Mouse (Mus musculus) lung, embryonic 16.5 days (tissue): Measurements from ENCODE around the gene Hgd. TPM values are rescaled to one million over a fixed set of nuclear protein-coding genes. Genes with fewer than 3 reads are reported as not detected.
"Not testable (repeated sequence)": the region's sequence is repeated elsewhere in the genome, so short reads cannot be mapped to it uniquely, and the experiment has no call there.

Experiments
- ATAC-seq: fragments of 200-750 bp; cut with Nextera tagmentation; 2 replicates; pipeline ENCODE4 v1.8.0; 2017; ENCODE audit warnings: low read depth, mild to moderate bottlenecking, moderate library complexity
- H3K27ac ChIP-seq: fragments of 300-500 bp; sonication (generic); 2 replicates; pipeline ENCODE4 v1.5.1; 2014; ENCODE audit warnings: mild to moderate bottlenecking, control low read depth, low read length
- H3K27me3 ChIP-seq: fragments of 300-500 bp; sonication (generic); 2 replicates; pipeline ENCODE4 v1.6.1; 2014; ENCODE audit warnings: low read depth, low read length, mixed read lengths; ENCODE audit not compliant: control insufficient read depth, insufficient read depth
- H3K36me3 ChIP-seq: fragments of 300-500 bp; sonication (generic); 2 replicates; pipeline ENCODE4 v1.6.1; 2014; ENCODE audit warnings: low read length; ENCODE audit not compliant: control insufficient read depth, insufficient read depth
- H3K4me1 ChIP-seq: fragments of 300-500 bp; sonication (generic); replicated peaks from 2 replicates; pipeline ENCODE4 v1.6.1; 2014; ENCODE audit warnings: low read length, mixed read lengths; ENCODE audit not compliant: control insufficient read depth, insufficient read depth
- H3K4me2 ChIP-seq: fragments of 300-500 bp; sonication (generic); 2 replicates; pipeline ENCODE4 v1.6.1; 2014; ENCODE audit warnings: low read depth, low read length, control low read depth
- H3K4me3 ChIP-seq: fragments of 300-500 bp; sonication (generic); 2 replicates; pipeline ENCODE4 v1.5.1; 2014; ENCODE audit warnings: mild to moderate bottlenecking, low read length, control low read depth
- H3K9ac ChIP-seq: fragments of 300-500 bp; sonication (generic); 2 replicates; pipeline ENCODE4 v1.6.1; 2014; ENCODE audit warnings: low read length, control low read depth
- H3K9me3 ChIP-seq: fragments of 300-500 bp; sonication (generic); 2 replicates; pipeline ENCODE4 v1.6.1; 2016; ENCODE audit warnings: low read length; ENCODE audit not compliant: control insufficient read depth
- WGBS: fragments of 180-500 bp; shearing (Covaris S2); extraction: QIAGEN DNeasy Blood & Tissue Kit; methylation state at CpG from one replicate; pipeline ENCODE4 v1.1.7; 2014; 5-methylcytosine and 5-hydroxymethylcytosine counted together
- polyA plus RNA-seq: library from polyadenylated mRNA; unstranded; fragments of >200 nt; fragmentation: Nextera tagmentation; extraction: Ambion mirVana; gene quantifications from 2 replicates; pipeline ENCODE4 v1.2.1, GENCODE M21; 2015

Hgd gene
- polyA plus RNA-seq, 1 experiment from 2014 or later: 0.46 TPM

DNA sequence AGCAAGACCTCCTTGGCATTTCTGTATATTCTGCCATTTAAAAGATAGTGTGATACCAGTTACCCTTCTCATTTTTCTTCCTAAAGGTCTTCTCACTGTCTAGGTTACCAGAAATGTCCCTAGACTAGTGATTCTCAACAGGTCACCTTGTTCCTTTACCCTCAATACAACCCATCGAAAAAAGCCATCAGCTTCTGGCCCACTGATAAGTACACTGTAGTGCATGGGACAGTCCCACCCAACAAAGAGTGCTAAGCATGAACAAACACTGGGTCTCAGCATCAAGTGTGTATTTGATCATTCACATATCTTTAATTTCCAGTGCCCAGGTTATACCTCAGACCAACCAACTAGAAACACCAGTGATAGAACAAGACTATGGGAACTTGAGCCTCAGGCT is 55.1 kb downstream of the Hgd start:
- H3K27me3 ChIP-seq: no peaks in the 10 kb centered on the region
- no peaks in the 10 kb centered on the region for H3K9me3 ChIP-seq
- WGBS: 79% methylated on average over 1 of the region's 1 CpGs
- H3K4me1 ChIP-seq: no peaks in the 10 kb centered on the region
- H3K36me3 ChIP-seq: no peaks in the 10 kb centered on the region
- no peak overlapping the region for H3K27ac ChIP-seq
- ATAC-seq: no peak
- no peak overlapping the region for H3K4me2 ChIP-seq
- no peak overlapping the region for H3K9ac ChIP-seq
- no peak overlapping the region for H3K4me3 ChIP-seq

GRCm38 (mm10) chr16:37636107-37636506 is 56.2 kb downstream of the Hgd start:
- Histone ChIP-seq H3K27me3 (no peaks in the 10 kb centered on the region), H3K4me2 (no peak overlapping the region), H3K4me1 (no peaks in the 10 kb centered on the region), H3K4me3 (no peak overlapping the region), H3K9ac (no peak overlapping the region), H3K36me3 (no peaks in the 10 kb centered on the region), H3K9me3 (no peaks in the 10 kb centered on the region), H3K27ac (no peak overlapping the region)
- WGBS: 57% methylated on average over 6 of the region's 6 CpGs
- ATAC-seq: no peak

DNA sequence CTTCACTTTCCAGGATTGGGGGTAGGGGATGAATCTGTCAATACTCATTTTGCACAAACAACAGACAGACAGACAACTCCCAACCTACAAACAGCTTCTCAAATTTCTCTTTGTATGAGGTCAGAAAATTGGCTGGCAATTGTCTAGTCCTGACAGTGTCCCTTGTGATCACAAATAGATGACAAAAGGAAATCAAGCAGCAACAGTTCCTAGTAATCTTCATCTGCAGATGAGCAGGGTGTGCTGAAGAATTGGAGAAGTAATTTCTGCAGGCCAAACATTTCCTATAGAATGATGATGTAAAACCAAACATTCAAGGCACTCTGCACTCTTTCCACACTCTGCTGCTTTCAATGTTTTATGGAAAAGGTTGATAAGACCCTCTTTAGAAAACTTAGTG is 57.8 kb downstream of the Hgd start:
- no peaks in the 10 kb centered on the region for H3K27me3 ChIP-seq
- no peaks in the 10 kb centered on the region for H3K36me3 ChIP-seq
- H3K27ac ChIP-seq: no peak overlapping the region
- H3K9me3 ChIP-seq: no peaks in the 10 kb centered on the region
- no peak overlapping the region for H3K4me3 ChIP-seq
- H3K4me1 ChIP-seq: no peaks in the 10 kb centered on the region
- no peak for ATAC-seq
- no peak overlapping the region for H3K9ac ChIP-seq
- no peak overlapping the region for H3K4me2 ChIP-seq

DNA sequence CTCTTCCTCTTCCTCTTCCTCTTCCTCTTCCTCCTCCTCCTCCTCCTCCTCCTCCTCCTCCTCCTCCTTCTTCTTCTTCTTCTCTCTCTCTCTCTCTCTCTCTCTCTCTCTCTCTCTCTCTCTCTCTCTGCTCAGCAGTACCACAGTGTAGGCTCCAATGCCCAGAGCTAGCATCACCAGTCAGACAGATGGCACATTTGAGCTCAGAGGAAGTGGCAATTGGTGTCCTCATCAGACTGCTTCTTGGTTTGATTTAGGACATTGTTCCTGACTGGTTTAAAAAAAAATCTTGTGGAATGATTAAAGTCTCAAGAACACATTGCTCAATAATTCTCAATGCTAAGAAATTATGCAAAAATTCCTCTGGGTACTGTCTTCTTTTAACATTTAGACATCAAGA is 60.6 kb downstream of the Hgd start:
- H3K4me2 ChIP-seq, H3K9me3 ChIP-seq, H3K9ac ChIP-seq, H3K4me3 ChIP-seq, H3K4me1 ChIP-seq, H3K27ac ChIP-seq, H3K36me3 ChIP-seq, ATAC-seq, H3K27me3 ChIP-seq: not testable (repeated sequence)

GRCm38 (mm10) chr16:37644486-37644885 is 64.5 kb downstream of the Hgd start:
- Histone ChIP-seq H3K9me3 (no peaks in the 10 kb centered on the region), H3K9ac (no peak overlapping the region), H3K27me3 (no peaks in the 10 kb centered on the region), H3K4me3 (no peak overlapping the region), H3K4me2 (no peak overlapping the region), H3K36me3 (peaks cover 12% of the 10 kb centered on the region), H3K4me1 (no peaks in the 10 kb centered on the region), H3K27ac (no peak overlapping the region)
- no peak for ATAC-seq
- 91% methylated on average over 5 of the region's 5 CpGs for WGBS

DNA sequence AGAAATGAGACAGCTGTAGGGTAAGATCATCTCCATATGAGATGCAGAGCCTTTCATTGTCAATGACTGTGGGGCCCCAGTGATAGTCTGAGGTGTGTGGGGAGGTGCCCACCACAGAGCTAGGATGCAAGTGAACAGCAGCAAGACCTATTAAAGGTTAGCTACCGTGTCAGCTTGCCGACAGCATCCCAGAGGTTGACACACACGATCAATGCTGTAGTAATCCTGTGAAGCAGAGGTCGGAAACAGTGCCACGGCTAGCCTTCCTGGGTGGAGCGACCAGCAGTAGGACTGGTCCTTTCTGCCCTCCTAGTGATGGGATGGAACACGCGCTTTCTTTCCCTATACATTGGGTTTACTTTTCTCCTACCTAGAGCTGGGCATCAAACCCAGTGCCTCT is 65.3 kb downstream of the Hgd start:
- Histone ChIP-seq H3K27ac (no peak overlapping the region), H3K27me3 (no peaks in the 10 kb centered on the region)

DNA sequence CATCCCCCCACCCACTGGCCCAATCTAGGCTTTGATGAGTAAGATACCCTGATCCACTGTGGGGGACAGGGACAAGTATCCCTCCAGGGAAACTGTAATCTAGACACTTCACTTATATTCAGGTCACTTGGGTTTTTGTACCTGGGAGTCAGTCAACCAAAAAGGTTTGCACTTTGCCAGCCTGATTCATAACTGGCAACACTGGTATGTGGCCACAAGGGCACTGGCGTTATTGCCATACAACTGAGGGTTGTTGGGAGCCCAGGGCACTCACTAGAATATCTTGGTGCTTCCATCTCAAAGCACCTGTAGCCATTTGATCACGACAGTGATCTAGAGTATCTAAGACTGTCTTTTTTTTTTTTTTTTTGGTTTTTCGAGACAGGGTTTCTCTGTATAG is 65.8 kb downstream of the Hgd start:
- no peaks in the 10 kb centered on the region for H3K27me3 ChIP-seq
- peaks cover 12% of the 10 kb centered on the region for H3K36me3 ChIP-seq
- no peak for ATAC-seq
- H3K4me2 ChIP-seq: no peak overlapping the region
- WGBS: 85% methylated on average over 3 of the region's 3 CpGs
- no peak overlapping the region for H3K4me3 ChIP-seq
- no peaks in the 10 kb centered on the region for H3K9me3 ChIP-seq
- no peaks in the 10 kb centered on the region for H3K4me1 ChIP-seq
- no peak overlapping the region for H3K9ac ChIP-seq
- no peak overlapping the region for H3K27ac ChIP-seq

More for the DNA sequence above, 65.3 kb downstream of the Hgd start:
- H3K9ac ChIP-seq: no peak overlapping the region
- peaks cover 12% of the 10 kb centered on the region for H3K36me3 ChIP-seq
- no peaks in the 10 kb centered on the region for H3K9me3 ChIP-seq
- no peak overlapping the region for H3K4me2 ChIP-seq
- H3K4me3 ChIP-seq: no peak overlapping the region
- ATAC-seq: no peak
- WGBS: 91% methylated on average over 8 of the region's 8 CpGs
- H3K4me1 ChIP-seq: no peaks in the 10 kb centered on the region

DNA sequence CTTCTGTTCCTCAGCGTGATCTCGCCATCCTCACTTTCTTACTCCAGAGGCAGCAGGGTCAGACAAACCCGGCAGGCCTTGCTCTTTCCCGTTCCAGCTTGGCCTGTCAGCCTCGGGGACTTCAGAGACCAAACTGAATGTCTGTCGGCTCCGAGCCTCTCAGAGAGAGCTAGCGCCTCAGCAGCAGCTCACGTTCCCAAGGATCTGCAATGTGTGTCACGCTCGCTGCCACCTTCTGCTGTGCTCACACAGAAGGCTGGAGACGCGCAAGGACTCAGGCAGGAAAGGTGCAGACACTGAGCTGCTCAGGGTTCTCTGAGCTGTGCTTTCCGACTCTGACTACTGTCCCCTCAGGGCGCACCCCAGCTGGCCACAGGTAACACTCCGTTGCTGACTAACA is 67.1 kb downstream of the Hgd start:
- ATAC-seq: no peak
- no peaks in the 10 kb centered on the region for H3K27me3 ChIP-seq
- H3K4me2 ChIP-seq: no peak overlapping the region
- H3K9ac ChIP-seq: no peak overlapping the region
- H3K36me3 ChIP-seq: peaks cover 12% of the 10 kb centered on the region
- WGBS: 86% methylated on average over 16 of the region's 16 CpGs
- H3K4me1 ChIP-seq: no peaks in the 10 kb centered on the region
- no peak overlapping the region for H3K4me3 ChIP-seq
- no peaks in the 10 kb centered on the region for H3K9me3 ChIP-seq
- H3K27ac ChIP-seq: no peak overlapping the region

DNA sequence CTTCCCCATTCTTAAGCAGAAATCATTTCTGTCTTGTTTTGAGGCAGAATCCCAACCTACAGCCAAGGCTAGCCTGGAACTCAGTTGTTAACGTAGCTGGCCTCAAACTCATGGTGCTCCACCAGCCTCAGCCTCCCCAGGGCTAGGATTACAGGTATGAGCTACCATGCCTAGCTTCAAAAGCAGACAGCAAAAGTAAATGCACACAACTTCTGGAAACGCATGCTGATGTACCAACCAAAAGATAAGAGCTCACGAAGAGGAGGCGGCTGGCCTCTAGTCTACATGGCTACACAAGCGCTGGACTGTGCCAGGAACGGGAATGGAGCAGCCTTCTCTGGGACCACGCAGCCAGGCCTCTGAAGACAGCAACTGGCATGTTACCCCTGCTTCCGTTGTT is 68.0 kb downstream of the Hgd start:
- WGBS: 89% methylated on average over 8 of the region's 8 CpGs
- Histone ChIP-seq H3K27ac (no peak overlapping the region), H3K4me1 (peaks cover 4% of the 10 kb centered on the region)

DNA sequence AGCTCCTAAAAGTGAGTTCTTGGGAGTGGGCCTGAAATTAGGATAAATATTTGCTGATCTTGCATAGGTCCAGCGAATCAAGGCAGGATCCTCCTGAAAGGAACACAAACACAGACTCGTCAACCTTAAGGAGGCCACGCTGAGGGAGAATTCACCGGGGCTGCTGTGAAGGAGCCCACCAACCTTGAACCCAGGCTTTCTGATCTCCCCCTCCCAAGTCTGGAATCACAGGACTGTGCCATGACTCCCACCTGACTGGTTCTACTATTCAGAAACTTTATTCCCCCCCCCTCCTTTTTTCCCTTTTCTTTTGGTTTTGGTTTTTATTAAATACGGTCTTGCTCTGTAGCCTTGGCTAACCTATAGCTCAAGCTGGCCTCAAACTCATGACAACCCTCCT is 69.1 kb downstream of the Hgd start:
- H3K9me3 ChIP-seq: no peaks in the 10 kb centered on the region
- no peak overlapping the region for H3K4me2 ChIP-seq
- peaks cover 6% of the 10 kb centered on the region for H3K4me1 ChIP-seq
- H3K9ac ChIP-seq: no peak overlapping the region
- no peaks in the 10 kb centered on the region for H3K27me3 ChIP-seq
- no peak overlapping the region for H3K27ac ChIP-seq
- ATAC-seq: no peak
- WGBS: 65% methylated on average over 5 of the region's 5 CpGs
- H3K36me3 ChIP-seq: peaks cover 12% of the 10 kb centered on the region
- no peak overlapping the region for H3K4me3 ChIP-seq

More for the DNA sequence above, 68.0 kb downstream of the Hgd start:
- Histone ChIP-seq H3K4me3 (no peak overlapping the region), H3K36me3 (peaks cover 12% of the 10 kb centered on the region), H3K9me3 (no peaks in the 10 kb centered on the region), H3K9ac (no peak overlapping the region), H3K27me3 (no peaks in the 10 kb centered on the region), H3K4me2 (no peak overlapping the region)
- no peak for ATAC-seq
